Mouse (Mus musculus): ENCODE measurements around the gene Kxd1. TPM values are rescaled to one million over a fixed set of nuclear protein-coding genes. Genes with fewer than 3 reads are reported as not detected.

Gene Kxd1
- total and polyA plus RNA-seq, 3 experiments: 47.5 to 180 (median 49.9) TPM

DNA sequence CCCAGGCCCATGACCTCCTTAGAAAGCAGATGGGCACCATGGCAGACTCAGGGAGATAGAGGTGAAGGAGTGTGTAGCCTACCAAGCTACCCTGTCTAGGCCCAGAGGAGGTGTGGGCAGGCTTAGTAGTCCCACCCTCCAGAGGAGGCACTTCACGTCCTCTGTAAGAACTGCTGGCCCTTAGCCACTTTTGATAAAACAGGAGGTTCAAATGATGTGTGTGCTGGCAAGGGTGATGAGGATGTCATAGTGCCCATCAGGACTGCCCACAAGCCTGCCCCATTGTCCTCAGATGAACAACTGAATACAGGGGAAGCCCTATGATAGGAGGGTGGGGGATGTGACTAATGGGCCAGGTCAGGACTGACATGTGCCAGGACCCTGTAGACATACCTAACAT is 25.1 kb upstream of the Kxd1 start:
- H3K4me1 ChIP-seq (ENCODE audit: insufficient read depth, low read depth, low read length): peaks cover 46% of the 10 kb centered on the region
- H3K27me3 ChIP-seq (ENCODE audit: insufficient read depth, low read length): no peaks in the 10 kb centered on the region
- no peak overlapping the region for H3K4me3 ChIP-seq (ENCODE audit: low read depth, low read length)
- no peak for TF ChIP-seq POLR2AphosphoS5 (IDR thresholded peaks at IDR 0.05; ENCODE audit: insufficient replicate concordance, low read depth, low read length)
- no peak for TF ChIP-seq GATA1 (IDR thresholded peaks at IDR 0.05; ENCODE audit: borderline replicate concordance, low read length)
- no peak for TF ChIP-seq CTCF (IDR thresholded peaks at IDR 0.05; ENCODE audit: low read depth, low read length)
- TF ChIP-seq TAL1 (conservative IDR thresholded peaks at IDR 0.05; ENCODE audit: low read depth, low read length): no peak
- no peak for TF ChIP-seq GATA2 (IDR thresholded peaks at IDR 0.05; ENCODE audit: borderline replicate concordance, low read depth, low read length)
- no peak for DNase-seq (ENCODE audit: low spot score)
- no peaks in the 10 kb centered on the region for H3K9me3 ChIP-seq (replicated peaks)
- peaks cover 84% of the 10 kb centered on the region for H3K36me3 ChIP-seq (replicated peaks)
- ATAC-seq (ENCODE audit: extremely low read depth, insufficient number of reproducible peaks, low FRiP score, poor library complexity, severe bottlenecking): no peak

DNA sequence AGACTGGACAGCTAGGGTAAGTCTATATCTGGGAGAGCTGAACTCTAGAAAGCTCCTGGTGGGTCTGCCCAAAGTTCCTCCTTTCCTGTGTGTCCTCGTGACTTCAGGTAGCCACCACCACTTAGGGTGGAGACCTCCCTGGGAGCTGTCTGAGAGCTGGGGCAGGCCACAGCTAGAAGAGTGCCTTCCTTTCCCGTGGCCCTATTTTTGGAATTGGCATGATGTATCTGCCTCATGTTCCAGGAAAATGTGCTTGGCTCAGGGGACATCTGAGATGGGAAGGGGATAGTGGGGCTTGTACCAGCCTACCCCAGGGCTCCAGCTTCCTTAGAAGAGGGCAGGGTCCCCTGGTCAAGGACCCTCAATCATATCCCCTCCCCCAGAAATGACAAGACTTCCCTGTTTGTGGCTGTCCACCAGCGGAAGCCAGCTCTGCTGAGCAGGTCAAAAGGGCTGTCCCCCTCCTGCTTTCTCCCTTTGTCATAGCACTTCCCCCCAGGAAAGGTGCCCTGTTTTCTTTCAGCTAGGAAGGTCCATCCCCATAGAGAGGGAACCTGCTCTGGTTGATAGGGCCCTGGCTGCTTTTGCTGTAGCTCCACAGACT is 23.9 kb upstream of the Kxd1 start:
- no peak overlapping the region for H3K4me3 ChIP-seq (ENCODE audit: low read depth, low read length)
- no peaks in the 10 kb centered on the region for H3K27me3 ChIP-seq (ENCODE audit: insufficient read depth, low read length)
- TF ChIP-seq GATA2 (IDR thresholded peaks at IDR 0.05; ENCODE audit: borderline replicate concordance, low read depth, low read length): no peak
- TF ChIP-seq GATA1 (IDR thresholded peaks at IDR 0.05; ENCODE audit: borderline replicate concordance, low read length): no peak
- no peak for TF ChIP-seq CTCF (IDR thresholded peaks at IDR 0.05; ENCODE audit: low read depth, low read length)
- no peak for TF ChIP-seq TAL1 (conservative IDR thresholded peaks at IDR 0.05; ENCODE audit: low read depth, low read length)
- TF ChIP-seq POLR2AphosphoS5 (IDR thresholded peaks at IDR 0.05; ENCODE audit: insufficient replicate concordance, low read depth, low read length): no peak
- DNase-seq (ENCODE audit: low spot score) (no peak), ATAC-seq (ENCODE audit: extremely low read depth, insufficient number of reproducible peaks, low FRiP score, poor library complexity, severe bottlenecking) (no peak)
- H3K4me1 ChIP-seq (ENCODE audit: insufficient read depth, low read depth, low read length): peaks cover 48% of the 10 kb centered on the region
- H3K36me3 ChIP-seq (replicated peaks): peaks cover 81% of the 10 kb centered on the region
- H3K9me3 ChIP-seq (replicated peaks): no peaks in the 10 kb centered on the region

DNA sequence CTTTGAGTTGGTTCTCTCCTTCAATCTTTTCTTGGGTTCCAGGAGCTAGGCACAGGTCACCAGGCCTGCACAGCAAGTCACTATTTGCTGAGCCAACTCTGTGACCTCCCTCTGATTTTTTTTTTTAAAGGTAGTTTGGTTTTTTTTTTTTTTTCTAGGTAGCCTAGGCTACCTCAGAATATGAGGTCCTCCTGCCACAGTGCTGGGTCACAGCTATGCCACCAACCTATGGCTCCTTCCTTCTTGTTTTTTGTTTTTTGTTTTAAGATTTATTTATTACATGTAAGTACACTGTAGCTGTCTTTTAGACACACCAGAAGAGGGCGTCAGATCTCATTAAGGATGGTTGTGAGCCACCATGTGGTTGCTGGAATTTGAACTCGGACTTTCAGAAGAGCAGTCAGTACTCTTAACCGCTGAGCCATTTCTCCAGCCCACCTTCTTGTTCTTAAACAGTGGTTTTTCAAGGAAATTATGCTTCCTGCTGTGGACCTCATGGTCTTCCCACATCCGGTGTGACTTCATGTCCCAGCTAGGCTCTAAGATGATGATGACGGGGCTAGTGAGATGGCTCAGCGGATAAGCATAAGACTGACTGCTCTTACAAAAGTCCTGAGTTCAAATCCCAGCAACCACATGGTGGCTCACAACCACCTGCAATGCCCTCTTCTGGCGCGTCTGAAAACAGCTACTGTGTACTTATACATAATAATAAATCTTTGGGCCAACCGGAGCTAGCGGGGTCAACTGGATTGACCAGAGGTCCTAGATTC is 21.8 kb upstream of the Kxd1 start:
- no peak for ATAC-seq (ENCODE audit: extremely low read depth, insufficient number of reproducible peaks, low FRiP score, poor library complexity, severe bottlenecking)
- DNase-seq (ENCODE audit: low spot score): no peak
- no peak overlapping the region for H3K4me3 ChIP-seq (ENCODE audit: low read depth, low read length)
- H3K9me3 ChIP-seq (replicated peaks): no peaks in the 10 kb centered on the region
- no peaks in the 10 kb centered on the region for H3K27me3 ChIP-seq (ENCODE audit: insufficient read depth, low read length)
- no peak for TF ChIP-seq GATA2 (IDR thresholded peaks at IDR 0.05; ENCODE audit: borderline replicate concordance, low read depth, low read length)
- no peak for TF ChIP-seq GATA1 (IDR thresholded peaks at IDR 0.05; ENCODE audit: borderline replicate concordance, low read length)
- no peak for TF ChIP-seq TAL1 (conservative IDR thresholded peaks at IDR 0.05; ENCODE audit: low read depth, low read length)
- TF ChIP-seq POLR2AphosphoS5 (IDR thresholded peaks at IDR 0.05; ENCODE audit: insufficient replicate concordance, low read depth, low read length): no peak
- no peak for TF ChIP-seq CTCF (IDR thresholded peaks at IDR 0.05; ENCODE audit: low read depth, low read length)
- H3K4me1 ChIP-seq (ENCODE audit: insufficient read depth, low read depth, low read length): peaks cover 58% of the 10 kb centered on the region
- peaks cover 82% of the 10 kb centered on the region for H3K36me3 ChIP-seq (replicated peaks)

DNA sequence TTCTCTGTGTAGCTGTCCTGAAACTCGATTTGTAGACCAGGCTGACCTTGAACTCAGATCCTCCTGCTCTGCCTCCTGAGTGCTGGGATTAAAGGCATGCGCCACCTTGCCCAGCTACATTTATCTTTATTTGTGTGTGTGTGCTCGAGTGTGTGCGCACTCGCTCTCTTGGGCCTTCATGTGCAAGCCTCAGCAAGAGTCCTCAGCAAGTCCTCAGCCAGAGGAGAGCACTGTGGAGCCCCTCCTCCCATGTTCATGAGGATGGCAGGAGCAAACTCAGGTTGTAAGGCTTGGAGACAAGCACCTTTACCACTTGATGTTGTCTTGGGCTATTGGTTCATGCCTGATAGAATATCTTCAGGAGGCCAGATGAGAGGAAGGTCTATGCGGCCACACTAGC is 20.0 kb upstream of the Kxd1 start:
- H3K4me1 ChIP-seq (ENCODE audit: insufficient read depth, low read depth, low read length): peaks cover 63% of the 10 kb centered on the region
- H3K4me3 ChIP-seq (ENCODE audit: low read depth, low read length): no peak overlapping the region
- H3K36me3 ChIP-seq (replicated peaks): peaks cover 84% of the 10 kb centered on the region
- DNase-seq (ENCODE audit: low spot score): no peak
- no peak for TF ChIP-seq CTCF (IDR thresholded peaks at IDR 0.05; ENCODE audit: low read depth, low read length)
- no peak for TF ChIP-seq POLR2AphosphoS5 (IDR thresholded peaks at IDR 0.05; ENCODE audit: insufficient replicate concordance, low read depth, low read length)
- no peak for TF ChIP-seq TAL1 (conservative IDR thresholded peaks at IDR 0.05; ENCODE audit: low read depth, low read length)
- TF ChIP-seq GATA1 (IDR thresholded peaks at IDR 0.05; ENCODE audit: borderline replicate concordance, low read length): no peak
- TF ChIP-seq GATA2 (IDR thresholded peaks at IDR 0.05; ENCODE audit: borderline replicate concordance, low read depth, low read length): no peak
- H3K9me3 ChIP-seq (replicated peaks): no peaks in the 10 kb centered on the region
- ATAC-seq (ENCODE audit: extremely low read depth, insufficient number of reproducible peaks, low FRiP score, poor library complexity, severe bottlenecking): no peak
- no peaks in the 10 kb centered on the region for H3K27me3 ChIP-seq (ENCODE audit: insufficient read depth, low read length)

DNA sequence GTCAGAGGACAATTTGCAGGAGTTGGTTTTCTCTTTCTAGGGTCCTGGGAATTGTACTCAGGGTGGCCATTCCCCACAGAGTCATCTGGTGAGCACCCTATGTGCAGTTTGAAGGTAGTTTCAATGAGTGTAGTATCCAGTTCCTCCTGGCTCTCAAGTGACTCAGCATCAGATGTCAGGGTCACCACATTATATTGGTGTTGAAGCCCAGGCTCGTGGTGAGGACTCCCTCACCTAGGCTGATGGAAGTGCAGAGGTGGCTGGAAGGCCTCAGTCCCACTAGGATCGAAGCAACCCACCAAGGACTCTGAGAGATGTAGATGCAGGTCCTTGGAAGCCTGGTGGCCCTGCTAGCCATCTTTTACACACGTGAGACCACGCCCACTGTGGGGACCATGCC is 18.7 kb upstream of the Kxd1 start:
- DNase-seq (ENCODE audit: low spot score) (no peak), ATAC-seq (ENCODE audit: extremely low read depth, insufficient number of reproducible peaks, low FRiP score, poor library complexity, severe bottlenecking) (no peak)
- H3K4me3 ChIP-seq (ENCODE audit: low read depth, low read length): no peak overlapping the region; the same call in 1 of the 2 replicates
- no peaks in the 10 kb centered on the region for H3K9me3 ChIP-seq (replicated peaks)
- peaks cover 65% of the 10 kb centered on the region for H3K4me1 ChIP-seq (ENCODE audit: insufficient read depth, low read depth, low read length)
- TF ChIP-seq POLR2AphosphoS5 (IDR thresholded peaks at IDR 0.05; ENCODE audit: insufficient replicate concordance, low read depth, low read length) (no peak), GATA2 (IDR thresholded peaks at IDR 0.05; ENCODE audit: borderline replicate concordance, low read depth, low read length) (no peak), TAL1 (conservative IDR thresholded peaks at IDR 0.05; ENCODE audit: low read depth, low read length) (no peak), GATA1 (IDR thresholded peaks at IDR 0.05; ENCODE audit: borderline replicate concordance, low read length) (no peak), CTCF (IDR thresholded peaks at IDR 0.05; ENCODE audit: low read depth, low read length) (no peak)
- peaks cover 81% of the 10 kb centered on the region for H3K36me3 ChIP-seq (replicated peaks)
- H3K27me3 ChIP-seq (ENCODE audit: insufficient read depth, low read length): no peaks in the 10 kb centered on the region

DNA sequence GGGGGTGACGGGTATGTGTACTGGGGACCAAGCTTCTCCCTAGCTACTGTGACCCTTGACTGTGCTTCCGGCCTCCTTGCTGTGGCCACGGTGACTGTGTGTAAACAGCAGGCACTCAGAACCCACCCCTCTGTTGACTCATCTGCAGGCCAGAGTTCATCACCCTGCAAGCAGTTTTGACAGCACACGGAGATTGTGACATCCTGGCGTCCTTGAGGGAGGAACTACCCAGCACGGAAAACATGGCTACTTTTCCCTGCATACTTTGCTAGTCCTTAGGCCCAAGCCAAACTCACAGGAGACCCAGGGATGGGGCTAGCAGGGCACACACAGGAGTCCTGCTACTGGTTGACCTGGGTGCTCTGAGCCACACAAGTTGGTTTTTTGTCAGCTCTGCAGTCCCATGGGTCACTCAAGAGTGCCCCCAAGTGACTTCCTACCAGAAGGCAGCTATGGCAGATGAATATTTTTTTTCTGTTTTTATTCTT is 16.5 kb upstream of the Kxd1 start:
- DNase-seq (ENCODE audit: low spot score): no peak
- TF ChIP-seq CTCF (IDR thresholded peaks at IDR 0.05; ENCODE audit: low read depth, low read length) (0 out of 2 replicates have a peak, but pooled peaks have one; percentile 23), POLR2AphosphoS5 (IDR thresholded peaks at IDR 0.05; ENCODE audit: insufficient replicate concordance, low read depth, low read length) (no peak)
- Histone ChIP-seq H3K36me3 (replicated peaks) (peaks cover 77% of the 10 kb centered on the region), H3K9me3 (replicated peaks) (no peaks in the 10 kb centered on the region), H3K27me3 (ENCODE audit: insufficient read depth, low read length) (no peaks in the 10 kb centered on the region), H3K4me3 (ENCODE audit: low read depth, low read length) (no peak overlapping the region), H3K4me1 (ENCODE audit: insufficient read depth, low read depth, low read length) (peaks cover 72% of the 10 kb centered on the region)
- no peak for ATAC-seq (ENCODE audit: extremely low read depth, insufficient number of reproducible peaks, low FRiP score, poor library complexity, severe bottlenecking)

Measured in G1E (cell line).